Mouse (Mus musculus): Measurements from ENCODE around the gene Usp29. TPM values are rescaled to one million over a fixed set of nuclear protein-coding genes. Genes with fewer than 3 reads are reported as not detected.
"Not testable (repeated sequence)": the region's sequence is repeated elsewhere in the genome, so short reads cannot be mapped to it uniquely, and the experiment has no call there.

Gene Usp29
- total RNA-seq, 2 experiments from 2014 or later = not detected

DNA sequence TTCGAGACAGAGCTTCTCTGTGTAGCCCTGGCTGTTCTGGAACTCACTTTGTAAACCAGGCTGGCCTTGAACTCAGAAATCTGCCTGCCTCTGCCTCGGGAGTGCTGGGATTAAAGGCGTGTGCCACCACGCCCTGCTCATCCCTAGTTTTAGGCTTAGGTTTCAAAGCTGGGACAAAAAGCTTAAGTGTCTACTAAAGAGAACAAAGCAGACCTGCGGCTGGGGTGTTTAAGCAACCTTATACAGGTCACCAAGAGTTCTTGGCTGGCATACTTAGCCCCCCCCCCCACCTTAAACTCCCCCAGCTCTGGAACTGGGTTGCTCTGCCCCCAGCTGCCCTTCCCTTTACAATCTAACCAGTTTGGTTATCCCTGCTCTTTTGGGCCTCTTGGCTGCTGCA lies 275.1 kb downstream of the Usp29 start:
- ATAC-seq (replicated peaks; ENCODE audit: low FRiP score, low TSS enrichment, poor library complexity, severe bottlenecking) = not testable (repeated sequence)

Other genes starting within 250 kb of the Usp29 start
- gene Olfr5, start 243.6 kb upstream of the Usp29 start, total RNA-seq (2014; fragmentation: Nextera tagmentation) = not detected in 2 replicates
- not detected in 2 replicates for gene Olfr5, start 243.6 kb upstream of the Usp29 start, total RNA-seq (2017)
- not detected in 2 replicates for gene Olfr1347, start 230.8 kb upstream of the Usp29 start, total RNA-seq (2014; fragmentation: Nextera tagmentation)
- not detected in 2 replicates for gene Olfr1347, start 230.8 kb upstream of the Usp29 start, total RNA-seq (2017)
- gene Olfr1348, start 221.8 kb upstream of the Usp29 start, total RNA-seq (2014; fragmentation: Nextera tagmentation) = not detected in 2 replicates
- not detected in 2 replicates for gene Olfr1348, start 221.8 kb upstream of the Usp29 start, total RNA-seq (2017)
- not detected in 2 replicates for gene Olfr1349, start 207.6 kb upstream of the Usp29 start, total RNA-seq (2014; fragmentation: Nextera tagmentation)
- gene Olfr1349, start 207.6 kb upstream of the Usp29 start, total RNA-seq (2017) = not detected in 2 replicates
- not detected in 2 replicates for gene Olfr1350, start 165.7 kb upstream of the Usp29 start, total RNA-seq (2014; fragmentation: Nextera tagmentation)
- not detected in 2 replicates for gene Olfr1350, start 165.7 kb upstream of the Usp29 start, total RNA-seq (2017)
- not detected in 2 replicates for gene Zim1, start 34.1 kb upstream of the Usp29 start, total RNA-seq (2014; fragmentation: Nextera tagmentation)
- gene Zim1, start 34.1 kb upstream of the Usp29 start, total RNA-seq (2017) = not detected in 2 replicates
- not detected in 2 replicates for gene Peg3, start 147 bp upstream of the Usp29 start, total RNA-seq (2014; fragmentation: Nextera tagmentation)
- gene Peg3, start 147 bp upstream of the Usp29 start, total RNA-seq (2017) = not detected in 2 replicates

Measured in megakaryocyte-erythroid progenitor cell, adult 5-6 weeks (primary cell).